Mouse (Mus musculus) thymus, adult 2 months (tissue): ENCODE results near the gene Phb2. TPM values are rescaled to one million over a fixed set of nuclear protein-coding genes. Genes with fewer than 3 reads are reported as not detected.

Experiments used
- DNase-seq: peaks from one replicate; pipeline ENCODE4 v3.0.0; 2021
- H3K27ac ChIP-seq: fragments of 200-500 bp; 2 replicates; pipeline ENCODE4 v1.5.1; 2012; ENCODE audit warnings: low read length, control low read depth; ENCODE audit not compliant: control insufficient read depth, insufficient read depth
- H3K27me3 ChIP-seq: fragments of 200-500 bp; 2 replicates; pipeline ENCODE4 v1.6.1; 2012; ENCODE audit warnings: mild to moderate bottlenecking, low read length, moderate library complexity, mixed read lengths; ENCODE audit not compliant: control insufficient read depth, insufficient read depth
- H3K36me3 ChIP-seq: fragments of 200-500 bp; 2 replicates; pipeline ENCODE4 v1.6.1; 2012; ENCODE audit warnings: mild to moderate bottlenecking, low read length, moderate library complexity; ENCODE audit not compliant: control insufficient read depth, insufficient read depth
- H3K4me1 ChIP-seq: fragments of 200-500 bp; replicated peaks from 2 replicates; pipeline ENCODE4 v1.6.1; 2012; ENCODE audit warnings: low read length; ENCODE audit not compliant: control insufficient read depth, insufficient read depth
- H3K4me3 ChIP-seq: fragments of 200-500 bp; 2 replicates; pipeline ENCODE4 v1.5.1; 2012; ENCODE audit warnings: mild to moderate bottlenecking, low read length, control low read depth, moderate library complexity; ENCODE audit not compliant: control insufficient read depth, insufficient read depth
- CTCF ChIP-seq: fragments of 200-500 bp; IDR thresholded peaks from 2 replicates; pipeline ENCODE4 v1.5.1; 2012; ENCODE audit warnings: mild to moderate bottlenecking, control low read depth, low read length, moderate library complexity, borderline replicate concordance; ENCODE audit not compliant: control insufficient read depth, poor library complexity, insufficient read depth; ENCODE audit errors: extremely low read depth
- POLR2A ChIP-seq: fragments of 200-500 bp; IDR thresholded peaks from 2 replicates; pipeline ENCODE4 v1.6.1; 2012; ENCODE audit warnings: mild to moderate bottlenecking, low read length, control low read depth, moderate library complexity; ENCODE audit not compliant: control insufficient read depth, poor library complexity, insufficient read depth; ENCODE audit errors: extremely low read depth
- WGBS: fragments of 180-500 bp; shearing (Covaris S2); methylation state at CpG from one replicate; pipeline ENCODE4 v1.1.7; 2018; 5-methylcytosine and 5-hydroxymethylcytosine counted together
- polyA plus RNA-seq: library from polyadenylated mRNA; depleted of rRNA; stranded (reverse); fragments of >200 nt; gene quantifications from 2 replicates; pipeline ENCODE4 v1.2.3, GENCODE M21; 2012

Gene Phb2
- polyA plus RNA-seq, 1 experiment, result 150 TPM

DNA sequence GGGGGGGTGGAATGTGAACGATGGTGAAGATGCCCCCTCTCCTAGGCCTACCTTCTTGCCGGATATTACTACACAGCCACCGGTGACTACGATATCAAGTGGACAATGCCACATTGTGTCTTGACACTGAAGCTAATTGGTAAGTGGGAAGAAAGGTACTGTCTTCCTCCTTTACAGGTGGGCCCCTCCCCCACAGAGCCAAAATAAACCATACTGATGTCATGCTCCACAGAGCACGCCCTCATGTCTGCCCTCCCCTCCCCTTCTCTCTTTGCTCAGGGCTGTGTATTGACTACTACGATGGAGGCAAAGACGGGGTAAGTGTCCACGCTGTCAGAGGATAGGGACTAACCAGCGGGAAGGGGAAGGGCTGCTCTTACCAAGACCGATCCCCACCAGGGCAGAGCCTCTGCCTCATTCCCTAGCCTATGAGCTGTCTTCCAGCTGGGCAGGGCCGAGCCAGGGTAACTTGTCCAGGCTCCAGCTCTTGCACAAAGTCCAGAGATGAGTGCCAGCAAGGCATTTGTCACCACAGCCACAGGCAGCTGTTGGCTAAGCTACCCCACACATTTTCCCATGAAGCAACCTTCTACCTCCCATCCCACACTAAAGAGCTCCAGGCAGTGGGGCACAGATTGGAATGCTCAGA, 12.1 kb upstream of the Phb2 start:
- no peak overlapping the region for H3K27ac ChIP-seq
- H3K27me3 ChIP-seq, result no peaks in the 10 kb centered on the region
- TF ChIP-seq CTCF (no peak), POLR2A (no peak)
- no peak overlapping the region for H3K4me3 ChIP-seq
- peaks cover 37% of the 10 kb centered on the region for H3K36me3 ChIP-seq
- no peak for DNase-seq
- no peaks in the 10 kb centered on the region for H3K4me1 ChIP-seq
- WGBS, result 90% methylated on average over 11 of the region's 11 CpGs

DNA sequence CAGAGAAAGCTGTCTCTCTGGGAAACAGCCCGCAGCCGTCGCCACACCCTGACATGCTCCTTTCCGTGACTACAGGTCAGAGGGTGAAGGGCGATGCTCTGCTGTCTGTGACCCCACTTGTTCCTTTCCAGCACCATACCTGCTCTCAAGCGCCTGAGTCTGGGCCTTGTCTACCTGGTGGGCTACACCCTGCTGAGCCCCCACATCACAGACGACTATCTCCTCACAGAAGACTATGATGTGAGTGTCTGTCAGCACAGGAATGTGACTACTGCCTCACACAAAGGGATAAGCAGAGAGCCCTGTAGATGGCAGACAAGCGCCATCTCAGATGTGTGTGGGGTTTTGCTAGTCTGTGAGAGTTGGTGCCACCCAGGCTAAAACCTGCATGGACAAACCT, 10.8 kb upstream of the Phb2 start:
- 94% methylated on average over 8 of the region's 8 CpGs for WGBS
- Histone ChIP-seq H3K36me3 (peaks cover 45% of the 10 kb centered on the region), H3K4me1 (no peaks in the 10 kb centered on the region), H3K4me3 (no peak overlapping the region), H3K27ac (no peak overlapping the region), H3K27me3 (no peaks in the 10 kb centered on the region)
- TF ChIP-seq POLR2A (no peak), CTCF (no peak)
- DNase-seq, result peak; percentile 50

- TF ChIP-seq CTCF (no peak), POLR2A (no peak)
- H3K4me1 ChIP-seq, result no peaks in the 10 kb centered on the region
- H3K36me3 ChIP-seq, result peaks cover 47% of the 10 kb centered on the region
- WGBS, result 93% methylated on average over 17 of the region's 17 CpGs
- no peaks in the 10 kb centered on the region for H3K27me3 ChIP-seq
- DNase-seq, result no peak
- no peak overlapping the region for H3K27ac ChIP-seq
- no peak overlapping the region for H3K4me3 ChIP-seq
These were observed 9.9 kb upstream of the Phb2 start for GRCm38 (mm10) chr6:124702102-124702783.

- WGBS, result 63% methylated on average over 3 of the region's 3 CpGs
- Histone ChIP-seq H3K4me3 (no peak overlapping the region), H3K36me3 (peaks cover 47% of the 10 kb centered on the region), H3K27ac (no peak overlapping the region), H3K4me1 (no peaks in the 10 kb centered on the region), H3K27me3 (no peaks in the 10 kb centered on the region)
- TF ChIP-seq POLR2A, result no peak
- peak; percentile 80; the same call in 1 of the 2 replicates for TF ChIP-seq CTCF
- DNase-seq, result peak; percentile 87
These were observed 9.4 kb upstream of the Phb2 start for GRCm38 (mm10) chr6:124702784-124703103.

GRCm38 (mm10) chr6:124703789-124704188, 8.3 kb upstream of the Phb2 start:
- TF ChIP-seq CTCF (no peak), POLR2A (no peak)
- DNase-seq, result no peak
- Histone ChIP-seq H3K27me3 (no peaks in the 10 kb centered on the region), H3K36me3 (peaks cover 49% of the 10 kb centered on the region), H3K4me3 (no peak overlapping the region), H3K27ac (no peak overlapping the region), H3K4me1 (no peaks in the 10 kb centered on the region; the same call in 1 of the 2 replicates)
- 90% methylated on average over 7 of the region's 7 CpGs for whole genome bisulfite sequencing

DNA sequence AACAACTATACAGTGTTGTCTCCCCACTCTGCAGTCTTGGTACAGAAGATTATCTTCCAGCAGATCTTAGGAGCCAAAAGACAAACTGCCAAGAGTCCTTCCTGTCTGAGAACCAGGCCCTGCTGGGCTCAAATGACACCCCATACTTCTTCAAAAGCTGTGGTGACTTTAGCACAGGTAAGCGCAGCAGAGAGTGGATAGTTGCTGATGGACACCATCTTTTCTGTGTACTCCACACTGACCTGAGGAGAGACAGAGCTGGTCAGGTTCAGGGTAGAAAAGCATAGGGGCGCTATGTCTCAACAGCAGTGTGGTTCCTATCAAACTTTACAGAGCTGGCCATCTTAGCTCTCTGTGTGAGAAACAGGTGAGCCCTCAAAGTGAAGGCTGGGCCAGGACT, 7.7 kb upstream of the Phb2 start:
- WGBS, result 96% methylated on average over 2 of the region's 2 CpGs
- Histone ChIP-seq H3K27me3 (no peaks in the 10 kb centered on the region), H3K36me3 (peaks cover 49% of the 10 kb centered on the region), H3K27ac (no peak overlapping the region), H3K4me1 (no peaks in the 10 kb centered on the region; the same call in 1 of the 2 replicates), H3K4me3 (no peak overlapping the region)
- TF ChIP-seq CTCF, result no peak
- TF ChIP-seq POLR2A, result no peak
- DNase-seq, result no peak
